Mouse (Mus musculus) cerebellum, adult (tissue): ENCODE data around the gene Sh3bp1.

Source experiments
- ATAC-seq: cut with Nextera tagmentation; 2 replicates; pipeline ENCODE4 v1.9.2; 2017; ENCODE audit warnings: mild to moderate bottlenecking, moderate library complexity, mixed read lengths; ENCODE audit not compliant: insufficient number of reproducible peaks, low FRiP score, low TSS enrichment

Gene Sh3bp1

DNA sequence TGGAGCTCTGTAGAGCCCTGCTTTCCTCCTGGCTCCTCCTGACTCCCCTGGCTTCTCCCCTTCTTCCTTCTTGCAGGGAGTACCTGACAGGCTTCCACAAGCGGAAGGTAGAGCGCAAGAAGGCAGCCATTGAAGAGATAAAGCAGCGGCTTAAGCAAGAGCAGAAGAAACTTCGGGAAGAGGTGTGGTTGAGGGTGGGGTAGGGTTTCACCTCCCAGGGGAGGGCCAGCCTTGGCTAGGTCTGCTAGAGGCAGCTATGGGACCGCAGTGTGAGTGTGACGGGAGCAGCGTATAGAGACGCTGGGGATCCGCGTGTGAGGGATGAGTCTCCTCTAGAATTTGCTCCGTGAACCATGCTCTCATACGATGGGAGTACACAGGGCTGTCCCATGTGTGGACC is 36.8 kb downstream of the Sh3bp1 start:
- no peak for ATAC-seq

DNA sequence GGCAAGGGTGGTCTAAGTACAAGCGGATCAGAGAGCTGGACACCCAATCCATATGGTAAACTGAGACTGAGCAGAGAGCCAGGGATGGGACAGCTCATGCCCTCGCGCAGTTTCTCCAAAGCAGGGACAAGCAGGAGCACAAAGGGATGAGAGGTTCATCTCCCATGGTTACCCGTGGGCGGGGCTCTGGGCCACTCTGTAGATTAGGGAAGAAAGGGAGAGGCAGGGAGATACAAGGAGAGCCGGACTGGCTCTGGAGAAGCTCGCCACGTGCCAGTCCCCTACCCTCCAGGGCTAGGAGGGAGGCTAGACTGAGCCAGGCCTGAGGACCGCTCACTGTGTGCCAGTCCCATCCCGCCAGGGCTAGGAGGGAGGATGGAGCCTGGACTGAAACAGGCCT is 37.7 kb downstream of the Sh3bp1 start:
- ATAC-seq = no peak

DNA sequence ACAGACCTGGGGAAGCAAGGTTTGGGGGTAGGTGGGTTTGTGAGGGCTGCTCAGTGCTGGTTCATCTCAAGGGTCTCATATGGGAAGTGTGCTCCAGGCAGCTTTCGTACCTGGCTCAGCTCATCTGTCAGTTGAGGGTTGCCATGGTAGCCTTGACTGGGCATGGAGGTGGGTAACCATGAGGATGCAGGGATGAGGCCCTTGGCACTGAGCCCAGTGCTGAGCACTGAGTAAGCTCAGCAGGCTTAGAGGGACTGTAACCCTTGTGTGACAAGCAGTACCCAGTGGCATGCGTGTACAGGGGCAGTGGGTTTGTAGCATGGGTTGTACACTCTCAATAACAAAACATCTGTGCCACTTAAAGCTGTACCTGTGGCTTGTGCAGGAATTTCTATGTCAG is 38.4 kb downstream of the Sh3bp1 start:
- ATAC-seq = no peak

DNA sequence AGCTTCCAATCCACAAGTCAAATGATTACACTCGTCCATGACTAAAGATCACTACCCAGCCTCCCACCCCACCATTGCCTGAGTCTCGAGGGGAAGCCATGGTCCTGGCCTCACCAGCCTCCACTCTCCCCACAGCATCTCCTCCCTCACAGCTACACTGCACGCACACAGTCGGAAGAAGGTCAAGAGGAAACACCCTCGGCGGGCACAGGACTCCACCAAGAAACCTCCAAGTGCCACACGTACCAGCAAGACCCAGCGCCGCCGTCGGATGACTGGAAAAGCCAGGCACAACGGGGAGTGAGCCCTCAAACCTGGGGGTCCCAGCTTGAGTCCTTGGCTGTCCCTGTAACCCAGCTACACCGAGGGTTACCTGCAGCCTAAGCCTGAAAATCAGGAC is 40.8 kb downstream of the Sh3bp1 start:
- ATAC-seq = no peak

DNA sequence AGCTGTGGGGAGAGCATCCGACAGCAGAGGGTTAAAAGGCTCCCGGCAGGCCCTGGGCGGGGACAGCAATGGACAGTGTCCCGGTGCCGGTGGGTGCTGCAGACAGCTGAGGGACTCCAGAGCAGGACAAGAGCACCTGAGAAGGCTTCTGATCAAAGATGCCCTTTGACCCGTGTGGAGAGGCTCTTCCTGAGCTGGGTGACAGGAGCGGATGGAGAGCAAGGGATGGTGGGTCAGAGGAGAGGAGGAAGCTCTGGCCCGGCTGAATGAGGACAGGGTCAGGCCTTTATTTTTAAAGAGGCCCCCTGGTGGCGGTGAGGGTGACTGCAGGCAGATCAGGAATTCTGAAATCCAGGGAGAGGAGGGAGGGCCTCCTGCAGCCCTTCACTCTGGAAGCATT is 43.1 kb downstream of the Sh3bp1 start:
- ATAC-seq = peak; percentile 71

DNA sequence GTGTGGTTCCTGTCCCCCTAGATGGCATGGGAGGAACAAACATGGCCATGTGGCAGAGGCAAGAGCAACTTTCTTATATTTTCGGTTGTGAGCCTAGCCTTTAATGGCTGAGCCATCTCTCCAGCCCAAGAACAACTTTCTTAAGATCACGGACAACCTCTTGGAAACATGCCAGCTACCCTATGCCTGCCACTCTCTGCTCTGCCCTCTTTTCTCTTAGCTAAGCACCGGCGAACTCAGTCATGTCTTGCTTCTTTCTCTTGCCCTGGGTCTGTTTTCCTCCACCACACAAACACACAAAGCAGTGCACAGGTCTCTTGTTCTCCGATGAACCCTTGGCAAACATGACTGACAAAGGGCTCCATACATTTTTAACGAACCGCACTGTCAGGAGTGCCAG is 46.7 kb downstream of the Sh3bp1 start:
- no peak for ATAC-seq

DNA sequence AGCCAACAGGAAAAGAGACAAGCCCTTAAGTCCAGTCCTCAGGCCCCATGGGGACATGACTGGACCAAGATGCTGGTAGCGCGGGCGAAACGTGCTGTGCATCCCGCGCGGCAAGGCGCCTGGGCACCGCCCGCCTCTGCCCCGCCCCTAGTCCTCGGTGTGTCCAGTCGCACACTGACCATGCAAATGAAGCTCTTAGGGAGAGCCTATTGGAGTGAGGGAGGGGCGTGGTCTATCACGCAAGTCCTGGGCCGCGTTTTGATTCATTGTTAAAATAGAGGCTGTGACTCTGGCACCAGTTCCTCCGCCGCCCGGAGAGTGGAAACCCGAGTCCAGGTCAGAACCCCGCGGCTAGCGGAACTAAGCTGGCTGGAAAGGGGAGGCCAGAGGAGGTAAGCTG is 48.1 kb downstream of the Sh3bp1 start, which contains the start of gene Triobp:
Gene Triobp (plus strand): TSS at position 68 of the 400 bp plus-strand sequence.
- peak; percentile 85 for ATAC-seq

DNA sequence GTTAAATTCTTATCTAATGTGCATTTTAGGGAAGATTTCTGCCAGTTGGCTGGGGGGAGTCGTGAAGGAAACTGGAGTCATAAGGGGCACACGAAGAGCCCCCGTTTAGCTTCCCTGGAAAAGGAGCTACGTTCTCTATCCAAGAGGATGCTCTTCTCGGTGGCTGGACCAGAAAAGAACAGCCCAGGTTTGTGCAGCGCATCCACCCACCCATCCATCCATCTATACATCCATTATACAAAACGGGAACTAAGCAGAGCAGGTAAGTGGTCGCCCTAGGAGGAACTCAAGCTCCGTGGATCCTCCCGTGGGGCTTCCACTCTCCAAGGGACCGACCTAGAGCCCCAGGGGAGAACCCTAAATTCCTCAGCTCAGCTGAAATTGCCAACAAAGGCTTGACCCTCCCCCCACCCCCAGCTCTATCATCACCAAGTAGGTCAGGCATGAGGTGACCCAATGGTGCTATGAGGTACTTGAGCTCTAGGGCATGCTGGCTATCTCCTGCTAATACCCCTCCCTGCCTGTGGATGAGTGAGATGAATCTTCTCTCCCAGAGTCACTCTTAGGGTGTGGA is 48.7 kb downstream of the Sh3bp1 start:
- 0 out of 2 replicates have a peak, but pooled peaks have one; percentile 26 for ATAC-seq

- no peak for ATAC-seq
These were observed 49.3 kb downstream of the Sh3bp1 start for GRCm38 (mm10) chr15:78948883-78949282.

- ATAC-seq = no peak
These were observed 56.1 kb downstream of the Sh3bp1 start for GRCm38 (mm10) chr15:78955663-78956062.

GRCm38 (mm10) chr15:78956351-78956750 is 56.8 kb downstream of the Sh3bp1 start:
- ATAC-seq = no peak

GRCm38 (mm10) chr15:78957021-78957420 is 57.5 kb downstream of the Sh3bp1 start:
- no peak for ATAC-seq

- ATAC-seq = no peak
These were observed 60.0 kb downstream of the Sh3bp1 start for GRCm38 (mm10) chr15:78959537-78959936.

- no peak for ATAC-seq
These were observed 60.5 kb downstream of the Sh3bp1 start for GRCm38 (mm10) chr15:78960088-78960487.
